Mouse (Mus musculus): ENCODE measurements around the gene Rad23b. TPM values are rescaled to one million over a fixed set of nuclear protein-coding genes. Genes with fewer than 3 reads are reported as not detected.

The Rad23b gene
- polyA plus RNA-seq, 1 experiment from 2014 or later: 75.9 TPM

DNA sequence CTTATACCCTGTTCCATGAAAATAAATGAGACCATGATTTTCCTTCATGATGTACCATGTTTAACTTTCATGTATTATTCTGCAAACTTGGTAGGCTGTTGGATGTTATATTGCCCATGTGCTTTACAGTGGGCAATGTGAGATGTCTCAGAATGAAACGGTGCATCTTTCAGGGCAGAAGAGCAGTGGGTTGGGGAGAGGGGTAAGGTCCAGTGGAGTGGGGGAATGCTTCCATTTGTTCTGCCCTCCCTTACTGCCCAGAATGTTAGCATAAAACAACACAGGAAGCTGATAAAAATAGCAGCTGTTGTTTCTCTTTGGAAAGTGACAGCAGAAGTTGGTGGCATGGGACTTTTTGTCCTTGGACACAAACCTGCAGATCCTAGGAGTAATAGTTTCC lies 41.6 kb downstream of the Rad23b start:
- no peak overlapping the region for H3K4me3 ChIP-seq (ENCODE audit: low read depth, low read length)
- no peaks in the 10 kb centered on the region for H3K4me1 ChIP-seq (replicated peaks; ENCODE audit: control insufficient read depth, insufficient read depth)
- no peak overlapping the region for H3K4me2 ChIP-seq (replicated peaks; ENCODE audit: low read depth)
- DNase-seq (ENCODE audit: low spot score) (no peak), ATAC-seq (ENCODE audit: low FRiP score, low TSS enrichment) (no peak)
- no peaks in the 10 kb centered on the region for H3K9me3 ChIP-seq (ENCODE audit: control insufficient read depth, low read length)
- TF ChIP-seq CTCF (IDR thresholded peaks at IDR 0.05; ENCODE audit: low read depth): no peak
- no peak for TF ChIP-seq EP300 (optimal IDR thresholded peaks at IDR 0.05)
- no peaks in the 10 kb centered on the region for H3K27me3 ChIP-seq (ENCODE audit: control insufficient read depth, insufficient read depth, low read length)
- H3K36me3 ChIP-seq (ENCODE audit: control insufficient read depth, insufficient read depth, low read length): no peaks in the 10 kb centered on the region; the same call in 1 of the 2 replicates
- no peak overlapping the region for H3K27ac ChIP-seq (replicated peaks)
- WGBS: 90% methylated on average over 1 of the region's 1 CpGs
- H3K9ac ChIP-seq (ENCODE audit: low read length): no peak overlapping the region

DNA sequence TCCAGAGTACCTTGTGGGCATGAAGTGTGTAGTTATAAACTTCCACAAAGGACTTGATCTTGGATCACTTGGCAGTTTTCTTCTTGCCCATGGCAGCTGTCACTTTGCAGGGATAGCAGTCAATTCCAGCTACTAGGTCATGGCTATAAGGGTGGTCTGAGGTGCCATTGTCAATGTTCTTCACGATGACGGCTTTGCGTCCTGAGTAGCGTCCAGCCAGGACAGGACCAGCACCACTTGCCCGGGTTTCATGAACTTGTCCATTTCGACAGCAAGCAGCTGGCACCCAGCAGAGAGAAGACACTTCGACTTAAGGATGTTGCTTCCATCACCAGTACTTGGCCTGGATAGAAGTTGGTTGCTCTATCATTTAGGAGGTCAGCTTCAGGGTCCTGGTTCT lies 42.6 kb downstream of the Rad23b start:
- 93% methylated on average over 7 of the region's 7 CpGs for WGBS
- Histone ChIP-seq H3K36me3 (ENCODE audit: control insufficient read depth, insufficient read depth, low read length) (no peaks in the 10 kb centered on the region), H3K27me3 (ENCODE audit: control insufficient read depth, insufficient read depth, low read length) (no peaks in the 10 kb centered on the region), H3K4me2 (replicated peaks; ENCODE audit: low read depth) (no peak overlapping the region), H3K9ac (ENCODE audit: low read length) (no peak overlapping the region), H3K4me3 (ENCODE audit: low read depth, low read length) (no peak overlapping the region), H3K4me1 (replicated peaks; ENCODE audit: control insufficient read depth, insufficient read depth) (no peaks in the 10 kb centered on the region), H3K27ac (replicated peaks) (no peak overlapping the region), H3K9me3 (ENCODE audit: control insufficient read depth, low read length) (no peaks in the 10 kb centered on the region)
- DNase-seq (ENCODE audit: low spot score): no peak
- no peak for ATAC-seq (ENCODE audit: low FRiP score, low TSS enrichment)
- no peak for TF ChIP-seq CTCF (IDR thresholded peaks at IDR 0.05; ENCODE audit: low read depth)
- TF ChIP-seq EP300 (optimal IDR thresholded peaks at IDR 0.05): no peak

DNA sequence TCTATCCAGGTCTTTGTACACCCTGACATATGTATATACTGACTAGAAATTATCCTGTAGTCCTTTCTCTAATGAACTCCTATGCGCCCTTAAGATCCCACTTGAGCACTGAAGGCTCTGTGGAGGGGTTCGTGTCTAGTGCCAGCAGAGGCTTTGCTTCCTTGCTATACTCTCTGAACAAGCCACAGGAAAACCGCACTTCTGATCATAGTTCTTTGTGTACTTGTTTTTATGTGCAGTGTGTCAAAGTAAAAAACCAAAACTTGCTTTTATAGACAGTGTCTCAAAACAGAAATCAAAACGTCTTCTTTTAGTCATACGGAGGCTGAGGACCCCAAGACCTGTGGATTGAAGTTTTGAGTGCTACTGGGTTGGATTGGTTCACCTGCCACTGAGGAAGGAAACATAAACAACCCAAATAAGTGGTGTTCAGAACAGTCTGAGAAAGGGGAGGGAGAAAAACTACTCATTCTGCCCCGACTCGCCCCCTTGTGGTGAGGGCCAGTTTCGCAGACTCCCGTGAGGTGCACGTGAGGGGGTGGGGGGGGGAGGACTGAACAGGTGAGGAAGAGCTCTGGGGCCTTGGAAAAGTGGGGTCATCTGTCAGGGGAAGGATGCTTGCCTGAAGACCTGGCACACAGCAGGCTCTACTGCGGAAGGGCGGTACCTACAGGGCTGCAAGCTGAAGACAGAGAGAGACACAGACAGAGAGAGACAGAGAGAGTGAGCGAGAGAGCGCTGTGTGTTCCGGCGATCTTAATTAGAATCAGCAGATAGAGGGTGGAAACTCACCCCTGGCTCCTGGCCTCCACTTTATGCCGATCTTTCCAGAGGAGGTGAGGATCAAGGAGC lies 48.3 kb downstream of the Rad23b start:
- Histone ChIP-seq H3K36me3 (ENCODE audit: control insufficient read depth, insufficient read depth, low read length) (no peaks in the 10 kb centered on the region), H3K4me2 (replicated peaks; ENCODE audit: low read depth) (peak overlapping the region; percentile 32), H3K9me3 (ENCODE audit: control insufficient read depth, low read length) (no peaks in the 10 kb centered on the region), H3K9ac (ENCODE audit: low read length) (no peak overlapping the region), H3K27ac (replicated peaks) (no peak overlapping the region), H3K4me1 (replicated peaks; ENCODE audit: control insufficient read depth, insufficient read depth) (no peaks in the 10 kb centered on the region), H3K4me3 (ENCODE audit: low read depth, low read length) (no peak overlapping the region), H3K27me3 (ENCODE audit: control insufficient read depth, insufficient read depth, low read length) (no peaks in the 10 kb centered on the region)
- WGBS: 36% methylated on average over 17 of the region's 17 CpGs
- peak; percentile 78 for TF ChIP-seq CTCF (IDR thresholded peaks at IDR 0.05; ENCODE audit: low read depth)
- TF ChIP-seq EP300 (optimal IDR thresholded peaks at IDR 0.05): no peak
- peak; percentile 47; the same call in 1 of the 2 replicates for ATAC-seq (ENCODE audit: low FRiP score, low TSS enrichment)
- peak; percentile 67 for DNase-seq (ENCODE audit: low spot score)

DNA sequence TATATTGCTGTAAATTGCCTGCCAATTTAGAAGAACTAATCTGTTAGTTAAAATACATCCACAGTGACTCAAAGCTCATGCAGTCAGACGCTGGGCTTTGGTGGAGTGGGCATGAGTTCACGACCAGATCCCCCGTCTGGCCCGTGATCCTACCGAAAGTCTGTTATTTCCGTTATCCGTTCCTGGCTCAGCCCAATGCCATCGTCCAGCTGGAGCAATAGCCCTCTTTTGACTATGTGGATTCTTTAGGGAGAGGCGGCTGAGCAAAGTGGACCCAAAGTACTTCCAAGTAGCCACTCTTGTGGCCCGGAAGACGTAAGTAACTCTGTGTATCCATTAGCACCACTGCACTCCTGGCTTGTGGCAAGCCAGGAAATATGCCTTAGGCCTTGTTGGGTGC lies 49.1 kb downstream of the Rad23b start:
- H3K4me1 ChIP-seq (replicated peaks; ENCODE audit: control insufficient read depth, insufficient read depth): no peaks in the 10 kb centered on the region
- H3K27ac ChIP-seq (replicated peaks): no peak overlapping the region
- H3K36me3 ChIP-seq (ENCODE audit: control insufficient read depth, insufficient read depth, low read length): no peaks in the 10 kb centered on the region
- DNase-seq (ENCODE audit: low spot score) (no peak), ATAC-seq (ENCODE audit: low FRiP score, low TSS enrichment) (no peak)
- TF ChIP-seq EP300 (optimal IDR thresholded peaks at IDR 0.05): no peak
- no peak for TF ChIP-seq CTCF (IDR thresholded peaks at IDR 0.05; ENCODE audit: low read depth)
- H3K9ac ChIP-seq (ENCODE audit: low read length): no peak overlapping the region
- H3K4me3 ChIP-seq (ENCODE audit: low read depth, low read length): no peak overlapping the region
- 52% methylated on average over 11 of the region's 11 CpGs for WGBS
- H3K27me3 ChIP-seq (ENCODE audit: control insufficient read depth, insufficient read depth, low read length): no peaks in the 10 kb centered on the region
- peak overlapping the region; percentile 32 for H3K4me2 ChIP-seq (replicated peaks; ENCODE audit: low read depth)
- H3K9me3 ChIP-seq (ENCODE audit: control insufficient read depth, low read length): no peaks in the 10 kb centered on the region

DNA sequence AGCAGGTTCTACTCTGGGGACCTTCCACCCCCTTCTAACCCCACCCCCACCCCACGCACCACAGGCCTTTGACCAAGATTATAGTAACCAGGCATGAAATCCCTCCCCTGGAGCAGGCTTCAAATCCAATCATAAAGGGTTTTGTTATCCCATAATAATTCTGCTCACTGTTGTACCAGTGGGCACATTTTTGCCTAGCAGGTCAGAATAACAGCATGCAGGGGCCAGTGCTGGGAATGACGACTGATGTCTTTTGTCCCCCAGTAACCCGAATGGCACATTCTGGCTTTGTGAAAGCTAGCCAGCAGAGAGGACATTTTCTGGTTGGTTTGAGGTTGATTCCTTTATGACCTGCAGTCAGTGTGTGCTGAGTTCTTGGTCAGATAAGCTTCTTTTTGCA lies 55.5 kb downstream of the Rad23b start:
- Histone ChIP-seq H3K4me1 (replicated peaks; ENCODE audit: control insufficient read depth, insufficient read depth) (no peaks in the 10 kb centered on the region), H3K27me3 (ENCODE audit: control insufficient read depth, insufficient read depth, low read length) (no peaks in the 10 kb centered on the region), H3K9ac (ENCODE audit: low read length) (no peak overlapping the region), H3K4me3 (ENCODE audit: low read depth, low read length) (no peak overlapping the region), H3K4me2 (replicated peaks; ENCODE audit: low read depth) (no peak overlapping the region), H3K27ac (replicated peaks) (no peak overlapping the region), H3K9me3 (ENCODE audit: control insufficient read depth, low read length) (no peaks in the 10 kb centered on the region), H3K36me3 (ENCODE audit: control insufficient read depth, insufficient read depth, low read length) (no peaks in the 10 kb centered on the region)
- ATAC-seq (ENCODE audit: low FRiP score, low TSS enrichment): no peak
- WGBS: 80% methylated on average over 3 of the region's 3 CpGs
- no peak for TF ChIP-seq EP300 (optimal IDR thresholded peaks at IDR 0.05)
- TF ChIP-seq CTCF (IDR thresholded peaks at IDR 0.05; ENCODE audit: low read depth): no peak
- DNase-seq (ENCODE audit: low spot score): no peak

DNA sequence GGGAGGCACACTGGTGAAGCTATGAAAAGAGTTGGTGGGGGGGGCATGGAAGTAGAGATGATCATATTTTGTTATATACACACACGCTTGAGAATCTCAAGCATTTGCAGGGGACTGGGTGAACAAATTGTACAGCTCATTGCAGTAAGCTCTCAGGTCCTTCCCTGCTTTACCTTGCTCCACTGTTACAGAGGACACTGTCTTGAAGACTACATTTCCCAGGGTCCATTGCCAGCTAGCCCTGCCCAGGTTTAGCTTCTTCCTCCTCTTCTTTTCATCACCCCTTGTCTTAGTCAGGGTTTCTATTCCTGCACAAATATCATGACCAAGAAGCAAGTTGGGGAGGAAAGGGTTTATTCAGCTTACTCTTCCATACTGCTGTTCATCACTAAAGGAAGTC lies 56.7 kb downstream of the Rad23b start:
- ATAC-seq (ENCODE audit: low FRiP score, low TSS enrichment) (no peak), DNase-seq (ENCODE audit: low spot score) (no peak)
- Histone ChIP-seq H3K4me2 (replicated peaks; ENCODE audit: low read depth) (no peak overlapping the region), H3K27me3 (ENCODE audit: control insufficient read depth, insufficient read depth, low read length) (no peaks in the 10 kb centered on the region), H3K27ac (replicated peaks) (no peak overlapping the region), H3K9ac (ENCODE audit: low read length) (no peak overlapping the region), H3K36me3 (ENCODE audit: control insufficient read depth, insufficient read depth, low read length) (no peaks in the 10 kb centered on the region), H3K4me3 (ENCODE audit: low read depth, low read length) (no peak overlapping the region), H3K9me3 (ENCODE audit: control insufficient read depth, low read length) (no peaks in the 10 kb centered on the region), H3K4me1 (replicated peaks; ENCODE audit: control insufficient read depth, insufficient read depth) (no peaks in the 10 kb centered on the region)
- 86% methylated on average over 1 of the region's 1 CpGs for WGBS
- no peak for TF ChIP-seq CTCF (IDR thresholded peaks at IDR 0.05; ENCODE audit: low read depth)
- no peak for TF ChIP-seq EP300 (optimal IDR thresholded peaks at IDR 0.05)
